19 mouse cellular contexts compared by ENCODE assay signal in genomic region chr11:50008231-50008630, GRCm38 (mm10). TPM values are rescaled to one million over a fixed set of nuclear protein-coding genes. Genes with fewer than 3 reads are reported as not detected.
"Had no signal": no experiment of that assay in that cellular context is flagged by ENCODE, and none has a peak within 500 bp of the region (broad histone marks: within the 10 kb centered on the region; RNA-seq: fewer than 3 reads in every experiment).

No protein-coding gene starts in this region.

- H3K27me3 ChIP-seq: lung, embryonic 15.5 days; neural tube, embryonic 13.5 days; neural tube, embryonic 15.5 days had no signal

- H3K9me3 ChIP-seq: lung, embryonic 15.5 days; neural tube, embryonic 13.5 days; neural tube, embryonic 15.5 days had no signal

- H3K9ac ChIP-seq: liver, postnatal 0 days; lung, embryonic 15.5 days; neural tube, embryonic 13.5 days; neural tube, embryonic 15.5 days had no signal

- H3K36me3 ChIP-seq: lung, embryonic 15.5 days; neural tube, embryonic 13.5 days; neural tube, embryonic 15.5 days had no signal

- H3K27ac ChIP-seq: lung, embryonic 15.5 days; macrophage; neural tube, embryonic 13.5 days; neural tube, embryonic 15.5 days had no signal

- H3K4me1 ChIP-seq: lung, embryonic 15.5 days; neural tube, embryonic 13.5 days; neural tube, embryonic 15.5 days had no signal

- DNase-seq: liver, postnatal 0 days; lung, adult 2 months; lung, postnatal 14 days; lung, postnatal 36 days; midbrain, embryonic 14.5 days; retina, postnatal 1 day; right cerebral cortex, adult 18-20 months; right cerebral cortex, postnatal 25 days; right cerebral cortex, postnatal 4 days; spleen, adult 18-20 months; thymus, adult 18-20 months; thymus, postnatal 25 days; thymus, postnatal 4 days had no signal

- H3K4me3 ChIP-seq: lung, embryonic 15.5 days; megakaryocyte, embryonic 14.5 days; myocyte; neural tube, embryonic 13.5 days; neural tube, embryonic 15.5 days had no signal

RNA-seq across cellular contexts. Expression of gene Rnf130, which starts 16.9 kb away (rescaled TPM):
- polyA plus RNA-seq: myocyte had no signal
